Mouse (Mus musculus) brain, adult 2 months (tissue): Measurements from ENCODE around the gene Ttc14.

Experiments used
- DNase-seq: peaks from one replicate; pipeline ENCODE4 v3.0.0; 2011; ENCODE audit warnings: low read depth, low spot score

The Ttc14 gene

DNA sequence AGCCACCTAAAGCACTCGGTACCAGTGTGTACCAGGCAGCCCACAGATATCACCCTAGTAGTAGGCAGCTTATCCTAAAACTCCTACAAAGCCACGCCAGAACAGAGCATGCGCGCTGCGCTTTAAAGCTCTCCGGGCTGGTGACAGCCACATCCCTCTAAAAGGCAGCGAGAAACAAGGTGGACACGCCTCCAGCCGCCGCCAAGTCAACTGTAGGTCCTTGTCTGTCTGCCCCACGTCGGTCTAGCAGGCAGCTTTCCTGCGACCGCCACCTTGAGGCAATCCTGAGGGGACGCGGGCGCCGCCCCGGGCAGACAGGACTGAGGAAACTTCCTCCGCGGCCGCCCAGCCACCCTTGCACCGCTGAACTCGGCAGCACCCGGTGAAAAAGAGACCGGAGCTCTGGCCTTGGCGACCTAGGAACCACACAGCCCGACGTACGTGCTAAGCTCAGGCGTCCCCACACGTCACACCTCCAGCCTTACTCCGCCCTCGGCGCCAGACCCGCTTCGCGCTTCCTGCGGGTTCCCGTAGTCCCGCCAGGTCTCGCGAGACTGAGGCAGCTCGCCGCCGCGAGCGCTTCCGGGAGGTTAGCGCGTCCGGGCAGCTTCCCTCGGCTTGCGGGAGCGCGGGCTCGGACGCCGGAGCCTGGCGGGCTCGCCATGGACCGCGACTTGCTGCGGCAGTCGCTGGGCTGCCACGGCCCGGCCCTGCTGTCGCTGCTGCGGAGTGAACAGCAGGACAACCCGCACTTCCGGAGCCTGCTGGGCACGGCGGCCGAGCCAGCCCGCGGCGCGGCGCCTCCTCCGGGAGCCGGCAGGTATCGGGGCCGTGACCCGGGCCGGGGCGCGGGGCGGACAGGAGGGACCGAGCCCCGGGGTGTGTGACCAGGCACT, at the start of gene Ttc14:
Gene Ttc14, plus strand, starts transcription at position 216 of the 896 bp plus-strand sequence.
- DNase-seq = peak; percentile 99

DNA sequence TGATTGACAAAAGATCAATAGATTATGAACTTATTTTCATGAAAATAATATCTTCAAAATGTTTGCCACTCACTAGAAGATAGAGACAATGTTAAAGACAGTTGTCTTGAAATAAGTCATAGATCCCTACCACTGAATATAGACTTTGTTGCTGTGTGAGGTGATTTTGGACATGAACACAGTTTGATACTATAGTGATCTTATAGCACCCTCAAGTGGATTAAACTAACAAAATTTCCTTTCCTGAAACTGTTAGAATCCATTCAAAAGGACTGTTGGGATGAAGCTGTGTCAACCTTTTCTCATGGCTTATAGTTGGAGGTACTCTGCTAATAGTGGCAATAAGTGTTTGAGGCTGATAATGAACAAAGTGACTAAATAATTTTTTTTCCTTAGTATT, 8.7 kb upstream of the Ttc14 start:
- peak; percentile 65 for DNase-seq

DNA sequence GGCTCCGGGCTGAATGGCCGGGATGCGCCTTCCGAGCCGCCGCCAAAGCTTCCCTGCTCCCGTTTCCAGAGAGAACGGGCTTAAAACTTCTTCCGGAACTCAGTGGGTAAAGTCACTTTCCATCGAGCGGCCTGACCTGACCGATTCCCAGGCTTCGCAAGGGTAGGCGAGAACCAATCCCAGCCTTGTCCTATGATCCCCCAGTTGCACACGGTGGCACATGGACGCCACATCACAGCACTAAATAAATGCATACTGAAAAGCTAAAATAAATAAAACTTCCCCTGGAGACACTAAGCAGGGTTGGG, 835 bp downstream of the Ttc14 start:
- DNase-seq = peak; percentile 36

DNA sequence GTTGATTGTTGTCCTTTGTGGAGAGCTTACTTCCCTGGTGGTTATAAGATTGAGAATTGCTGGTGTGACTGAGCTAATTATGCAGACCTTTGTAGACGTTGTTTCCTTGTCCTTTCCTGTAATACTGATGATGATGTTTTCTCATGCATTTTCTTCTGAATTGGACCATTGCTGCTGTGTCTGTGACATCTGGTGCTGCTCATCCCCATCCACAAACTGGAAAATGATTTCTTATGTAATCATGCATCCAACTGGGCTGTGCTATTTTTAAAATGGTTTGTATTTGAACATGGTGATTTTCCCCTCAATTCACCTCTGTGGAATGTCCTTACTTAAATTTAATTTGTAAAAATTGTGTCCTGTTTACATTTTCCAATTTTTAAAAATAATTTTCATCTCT, 7.5 kb downstream of the Ttc14 start:
- DNase-seq = peak; percentile 63

DNA sequence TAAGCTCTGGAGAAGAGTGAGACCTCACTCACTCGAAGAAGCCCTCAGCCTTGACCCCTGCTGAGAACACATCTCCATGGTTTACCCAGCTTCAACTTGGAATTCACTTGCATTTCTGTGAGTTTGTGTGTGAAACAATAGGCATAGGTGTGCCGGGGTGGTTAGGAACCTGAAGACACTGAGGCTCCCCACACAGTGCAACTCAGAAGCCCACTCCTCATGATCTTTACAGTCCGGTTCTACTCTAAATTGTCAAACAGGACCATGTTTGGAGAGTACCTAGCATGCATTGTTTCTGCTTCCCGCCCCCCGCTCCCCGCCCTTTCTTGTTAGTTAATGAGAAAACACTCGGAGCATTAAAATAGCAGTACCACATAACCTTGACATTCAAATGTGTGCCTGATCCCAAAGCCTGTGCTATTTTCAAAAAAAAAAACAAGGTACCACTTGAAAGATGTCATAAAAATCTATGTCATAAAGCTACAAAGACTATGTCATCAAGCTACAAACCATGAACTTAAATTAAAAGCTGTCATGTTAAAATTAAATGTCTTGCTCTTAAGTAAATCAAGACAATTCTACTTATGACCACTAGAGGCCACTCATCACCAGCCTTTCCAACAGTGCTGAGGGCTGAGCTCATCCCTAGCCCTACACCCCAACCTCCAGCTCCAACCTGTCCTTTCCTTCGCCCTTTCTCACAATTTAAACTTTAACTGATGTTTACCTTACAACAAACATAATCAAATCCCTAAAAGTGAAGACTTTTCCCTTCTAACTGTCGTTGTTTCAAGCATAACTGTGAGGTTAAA, 24.7 kb downstream of the Ttc14 start:
- peak; percentile 80 for DNase-seq

DNA sequence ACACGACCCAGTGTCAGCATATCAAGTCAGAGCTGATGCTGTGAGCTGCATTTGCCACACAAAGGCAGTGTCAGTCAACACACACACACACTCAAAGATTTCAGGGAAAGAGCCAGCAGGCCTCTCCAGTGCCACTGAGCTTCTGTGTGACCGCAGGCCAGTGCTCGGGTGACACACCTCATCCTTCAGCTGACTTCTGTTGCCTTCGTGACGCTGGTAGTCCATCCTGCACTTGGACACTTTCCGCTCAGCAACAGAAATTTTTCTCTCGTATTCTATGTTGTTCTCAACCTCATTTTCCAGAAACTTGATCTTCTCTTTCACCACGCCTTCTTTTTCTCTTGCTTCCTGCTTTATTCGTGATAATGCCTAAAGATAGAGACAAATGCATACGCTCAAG, 32.7 kb downstream of the Ttc14 start:
- DNase-seq = no peak

DNA sequence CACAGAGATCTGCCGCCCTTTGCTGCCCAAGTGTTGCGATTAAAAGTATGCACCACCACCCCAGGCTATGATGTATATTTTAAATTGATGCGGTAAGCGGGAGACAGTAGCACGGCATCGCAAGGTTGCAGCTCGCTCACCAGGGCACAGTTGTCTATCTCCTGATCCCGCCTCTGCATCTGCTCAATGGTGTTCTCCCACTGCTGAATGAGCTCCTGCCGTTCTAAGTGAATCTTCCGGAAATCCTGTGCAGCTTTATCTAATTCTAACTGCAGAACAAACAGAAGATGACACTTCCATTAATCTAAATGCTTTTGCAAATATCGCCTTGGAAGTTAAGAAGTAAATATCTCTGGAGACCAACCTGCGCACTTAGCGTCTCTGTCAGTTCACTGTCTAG, 36.9 kb downstream of the Ttc14 start:
- no peak for DNase-seq

DNA sequence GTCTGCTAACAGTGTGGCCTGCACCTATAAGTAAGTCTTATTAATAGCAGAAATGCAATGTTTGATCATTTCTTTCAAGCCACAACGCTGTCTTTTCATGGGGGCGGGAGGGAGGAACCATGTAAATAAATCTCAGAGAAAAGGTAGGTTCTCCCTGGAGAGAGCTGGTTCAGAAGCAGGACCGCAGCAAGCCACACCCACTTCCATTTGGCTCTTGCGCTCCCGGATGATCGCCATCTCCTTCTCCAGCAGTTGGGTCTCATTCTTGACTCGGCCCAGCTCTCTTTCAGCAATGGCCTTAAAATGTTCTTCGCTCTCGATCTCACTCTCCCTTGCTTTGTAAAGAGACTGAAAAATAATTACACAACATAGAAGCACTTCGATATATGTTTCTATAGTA, 39.2 kb downstream of the Ttc14 start:
- no peak for DNase-seq

DNA sequence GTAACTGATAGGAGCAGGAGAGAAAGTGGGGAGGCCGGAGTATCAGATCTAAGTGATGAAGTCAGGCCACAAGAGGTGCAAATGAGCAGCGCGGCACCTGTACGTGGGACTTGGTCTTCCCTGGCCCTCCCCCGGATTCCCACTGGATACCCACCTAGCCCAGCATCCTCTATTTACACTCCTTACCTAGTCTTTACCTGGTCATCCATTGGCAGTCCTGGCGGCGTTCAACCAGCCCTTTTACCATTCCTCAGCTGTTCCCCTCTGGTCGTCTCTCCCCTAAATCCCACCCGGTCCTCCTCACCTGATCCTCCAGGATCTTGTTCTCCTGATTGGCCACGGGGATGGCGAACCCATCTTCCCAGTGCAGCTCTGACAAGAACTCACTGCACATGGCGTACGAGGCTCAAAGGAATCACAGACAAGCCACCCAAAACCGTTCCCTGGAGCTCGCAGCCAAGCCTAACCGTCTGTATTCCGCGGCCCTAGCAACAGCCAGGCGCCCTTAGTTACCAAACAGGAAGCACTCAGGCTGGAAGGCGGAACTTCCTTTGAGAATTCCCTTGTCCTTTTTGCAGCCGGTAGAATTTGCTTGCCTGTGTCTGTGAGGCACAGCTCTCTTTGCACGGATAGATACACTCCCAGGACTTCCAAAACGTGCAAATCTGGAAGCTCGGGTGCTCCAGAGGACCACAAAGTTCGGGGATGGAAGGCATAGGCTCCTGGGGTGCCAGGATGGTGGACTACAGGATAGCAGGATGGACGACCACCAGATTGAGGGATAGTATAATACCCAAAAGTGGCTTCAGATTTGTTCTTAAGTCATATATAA, 44.4 kb downstream of the Ttc14 start, which contains the start of gene Ccdc39:
Gene Ccdc39, minus strand, starts transcription at position 510 of the 832 bp plus-strand sequence.
- peak; percentile 94 for DNase-seq

DNA sequence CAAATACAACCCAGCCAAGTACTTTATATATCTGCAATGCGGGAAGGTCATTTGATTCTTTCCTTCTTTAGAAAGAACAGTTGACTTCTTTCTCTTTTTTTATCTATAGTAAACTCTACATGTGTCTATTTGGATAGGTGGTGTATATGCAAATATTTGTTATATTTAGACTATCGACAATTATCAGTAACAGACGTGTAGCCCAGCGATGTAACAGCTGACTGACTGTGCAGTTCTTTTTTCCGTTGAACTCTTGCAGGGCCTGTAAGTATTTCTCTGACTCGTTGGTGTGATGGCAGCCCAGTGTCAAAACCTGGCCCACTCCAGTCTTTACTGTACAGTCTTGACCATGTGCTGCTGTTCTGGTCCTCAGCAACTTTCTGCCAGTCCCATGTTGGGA, 47.0 kb downstream of the Ttc14 start:
- no peak for DNase-seq

GRCm38 (mm10) chr3:33850856-33851255, 51.2 kb downstream of the Ttc14 start:
- DNase-seq = no peak

- DNase-seq = peak; percentile 71
These were observed 53.4 kb downstream of the Ttc14 start for GRCm38 (mm10) chr3:33853062-33853461.

- no peak for DNase-seq
These were observed 59.3 kb downstream of the Ttc14 start for GRCm38 (mm10) chr3:33858939-33859338.

- DNase-seq = no peak
These were observed 64.4 kb downstream of the Ttc14 start for GRCm38 (mm10) chr3:33864000-33864540.
